Mouse (Mus musculus): Measurements from ENCODE around the gene Ap5s1.

Ap5s1 gene

DNA sequence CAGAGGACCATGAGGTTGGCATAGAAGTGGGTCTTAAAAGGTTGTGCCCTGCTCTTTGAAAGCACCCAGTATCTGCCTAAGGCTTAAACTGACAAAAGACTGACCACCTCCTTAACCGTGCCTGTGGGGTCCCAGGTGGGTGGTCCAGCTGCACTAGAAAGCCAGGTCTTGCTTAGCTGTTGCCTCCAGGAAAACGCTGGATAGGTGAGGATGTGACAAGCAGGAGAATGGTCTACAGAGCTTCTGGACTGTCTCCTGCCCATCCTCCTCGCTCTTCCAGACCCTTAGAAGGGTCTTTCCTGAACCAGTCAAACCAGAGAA is 19.3 kb upstream of the Ap5s1 start:
- no peak for DNase-seq (ENCODE audit: low spot score)

- no peak for DNase-seq (ENCODE audit: low spot score)
These were observed 18.6 kb upstream of the Ap5s1 start for GRCm38 (mm10) chr2:131188311-131188710.

DNA sequence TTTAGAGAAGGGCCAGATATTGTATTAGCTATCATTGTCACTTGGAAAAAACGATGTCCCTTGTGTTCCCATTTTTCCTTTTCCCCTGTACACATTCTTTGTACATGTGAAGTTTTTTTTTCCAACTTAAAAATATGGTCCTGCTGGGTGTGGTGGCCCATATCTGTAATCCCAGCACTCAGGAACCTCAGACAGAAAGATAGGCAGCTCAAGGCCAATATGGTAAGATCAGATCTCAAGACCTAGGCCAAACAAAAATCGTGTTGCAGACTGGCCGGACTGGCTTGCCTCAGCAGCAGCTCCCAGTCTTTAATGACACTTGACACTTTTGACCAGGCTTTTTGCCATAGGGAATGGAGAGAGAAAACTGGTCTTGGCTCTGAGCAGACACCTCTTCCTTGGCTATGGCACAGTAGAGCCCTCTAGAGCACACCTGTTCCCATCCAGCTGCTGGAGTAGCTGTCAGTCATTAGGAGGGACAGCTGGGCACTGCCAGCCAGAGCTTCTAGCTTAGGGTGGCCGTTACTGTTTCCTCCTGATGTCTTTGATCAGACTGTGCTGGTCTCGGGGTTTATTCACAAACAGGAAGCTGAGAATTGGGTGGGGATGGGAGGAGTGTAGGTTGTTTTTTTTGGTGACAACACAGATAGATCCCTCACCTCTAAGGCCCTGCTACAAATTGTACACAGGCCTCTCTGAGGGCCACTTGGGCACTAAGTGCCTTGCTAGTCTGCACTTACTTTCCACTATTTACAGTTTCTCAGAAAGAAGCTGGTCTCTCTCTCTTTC is 17.2 kb upstream of the Ap5s1 start:
- no peak for DNase-seq (ENCODE audit: low spot score)

- DNase-seq (ENCODE audit: low spot score) = no peak
These were observed 16.4 kb upstream of the Ap5s1 start for GRCm38 (mm10) chr2:131190344-131191004.

- no peak for DNase-seq (ENCODE audit: low spot score)
These were observed 15.9 kb upstream of the Ap5s1 start for GRCm38 (mm10) chr2:131191005-131191390.

DNA sequence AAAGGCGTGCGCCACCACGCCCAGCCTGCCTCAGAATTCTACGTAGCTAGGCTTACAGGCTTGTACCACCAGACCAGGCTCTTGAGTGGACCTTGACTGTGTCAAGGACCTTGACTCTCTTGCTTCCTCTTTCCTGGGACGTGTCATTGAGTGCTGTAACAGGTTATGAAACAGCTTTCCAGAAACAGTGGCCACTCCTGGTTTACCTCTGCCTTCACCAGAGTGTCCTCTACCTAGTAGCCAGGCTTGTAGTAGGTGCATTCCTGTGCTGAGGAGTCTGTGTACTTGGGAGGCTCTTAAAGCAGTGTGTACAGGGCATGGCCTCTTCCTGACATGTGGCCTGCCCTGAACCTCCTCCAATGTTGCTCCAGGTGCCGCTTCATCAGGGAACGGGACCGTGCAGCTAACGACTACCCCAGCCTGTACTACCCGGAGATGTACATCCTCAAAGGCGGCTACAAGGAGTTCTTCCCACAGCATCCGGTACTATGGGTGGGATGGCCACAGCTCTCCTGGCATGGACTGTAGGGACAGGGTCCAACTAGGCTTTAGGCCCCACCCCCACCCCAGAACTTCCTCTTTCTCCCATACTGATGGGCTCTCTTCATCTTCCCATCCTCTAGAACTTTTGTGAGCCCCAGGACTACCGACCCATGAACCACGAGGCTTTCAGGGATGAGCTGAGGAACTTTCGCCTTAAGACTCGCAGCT is 10.1 kb upstream of the Ap5s1 start:
- DNase-seq (ENCODE audit: low spot score) = no peak

- DNase-seq (ENCODE audit: low spot score) = no peak
These were observed 6.2 kb upstream of the Ap5s1 start for GRCm38 (mm10) chr2:131200710-131201109.

DNA sequence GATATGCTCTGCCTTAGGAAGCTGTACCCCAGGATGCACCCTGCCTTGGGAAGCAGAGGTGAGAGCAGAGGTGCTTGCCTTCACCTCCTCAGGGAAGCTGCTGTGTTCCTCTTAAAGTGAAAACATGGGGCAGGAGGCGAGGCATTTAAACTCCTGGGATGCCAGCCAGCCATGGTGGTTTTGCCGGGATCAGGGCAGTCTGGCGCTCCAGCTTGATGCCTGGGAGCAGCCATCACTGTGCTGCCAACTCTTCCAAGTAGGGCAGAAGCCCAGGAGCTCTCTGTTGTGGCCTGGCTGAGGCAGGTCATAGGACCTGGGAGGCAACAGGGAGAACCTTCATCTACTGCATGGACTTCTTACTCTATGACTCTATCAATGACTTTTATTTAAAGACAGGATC is 5.6 kb upstream of the Ap5s1 start:
- no peak for DNase-seq (ENCODE audit: low spot score)

DNA sequence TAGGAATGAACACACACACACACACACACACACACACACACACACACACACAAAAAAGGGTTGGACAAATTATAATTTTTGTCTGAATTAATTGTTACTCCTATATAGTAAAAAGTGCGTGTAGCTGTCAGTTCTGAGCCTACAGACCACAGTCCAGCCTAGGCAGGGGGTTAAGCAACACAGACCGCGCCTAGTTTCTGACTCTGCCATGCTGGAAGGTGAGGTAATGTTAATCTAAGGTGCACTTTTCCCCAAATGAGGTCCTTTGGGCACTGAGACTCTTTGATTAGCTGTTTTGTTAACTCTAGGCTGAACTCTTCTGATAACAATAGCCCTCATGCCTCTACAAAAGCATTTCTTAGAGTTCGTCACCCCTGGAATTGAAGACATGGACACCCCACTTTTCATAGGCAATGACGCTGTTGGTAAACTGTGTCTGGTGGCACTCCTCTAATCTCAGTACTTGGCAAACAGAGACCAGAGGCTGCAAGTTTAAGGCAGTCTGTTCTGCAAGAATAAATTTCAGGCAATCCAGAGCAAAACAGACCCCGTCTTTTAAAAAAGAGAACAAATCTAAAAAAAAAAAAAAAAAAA is 3.0 kb upstream of the Ap5s1 start:
- DNase-seq (ENCODE audit: low spot score) = peak; percentile 30

DNA sequence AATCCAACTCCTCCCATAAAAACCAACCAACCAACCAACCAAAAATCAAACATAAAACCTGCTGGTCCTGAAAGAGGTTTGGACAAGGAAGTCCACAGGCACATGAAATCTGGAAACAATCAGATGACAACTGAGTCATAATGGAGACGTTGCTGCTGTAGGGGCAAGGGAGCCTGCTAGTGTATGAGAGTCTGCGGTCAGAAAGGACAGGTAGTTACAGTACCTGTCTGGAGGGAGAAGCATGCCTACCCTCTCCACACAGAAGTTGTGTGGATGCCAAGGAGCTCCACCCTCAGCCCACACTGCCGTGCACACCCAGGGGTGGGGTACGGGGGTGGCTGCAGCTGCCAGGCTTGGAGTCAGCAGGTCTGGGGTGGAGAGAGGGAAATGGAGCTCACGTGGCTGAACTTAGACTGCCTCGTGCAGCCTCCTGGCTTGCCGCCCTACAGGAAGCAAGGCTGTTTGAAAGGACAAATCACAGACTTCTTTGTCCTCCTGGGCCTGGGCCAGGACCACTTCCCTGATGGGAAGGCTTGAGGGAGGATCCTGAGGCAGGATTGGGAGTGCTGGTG is 2.4 kb upstream of the Ap5s1 start:
- DNase-seq (ENCODE audit: low spot score) = peak; percentile 98

DNA sequence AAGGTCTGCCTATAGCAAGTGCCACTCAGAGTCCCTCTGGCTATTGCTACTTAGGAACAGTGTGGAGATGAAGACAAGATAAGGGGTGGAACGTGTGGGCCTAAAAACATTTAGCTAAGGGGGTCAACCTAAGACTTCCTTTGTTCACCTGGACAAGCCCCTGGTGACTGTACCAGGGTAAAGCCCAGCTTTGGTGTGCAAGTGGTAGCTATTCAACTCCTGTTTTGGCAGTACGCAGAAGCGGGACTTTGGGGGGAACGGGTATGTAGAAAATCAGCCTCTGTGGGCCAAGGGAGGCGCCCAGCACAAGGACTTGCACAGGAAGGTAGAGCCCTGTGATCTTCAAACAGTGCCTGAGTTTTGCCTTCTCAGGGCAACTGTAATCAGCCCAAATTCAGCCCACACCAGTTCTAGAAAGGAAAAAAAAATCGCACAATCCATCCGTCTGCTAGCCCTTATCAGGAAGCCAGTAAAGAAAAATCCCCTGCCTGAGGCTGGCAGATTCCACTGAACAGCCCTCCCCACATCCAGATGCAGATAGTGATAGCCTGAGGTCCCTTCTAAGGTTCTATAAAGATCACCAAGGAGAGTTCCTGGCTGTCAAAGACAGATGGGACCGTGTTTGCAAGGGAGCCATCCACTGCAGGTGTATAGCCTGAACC is 1.2 kb upstream of the Ap5s1 start:
- DNase-seq (ENCODE audit: low spot score) = no peak

- DNase-seq (ENCODE audit: low spot score) = no peak
These were observed 1.5 kb downstream of the Ap5s1 start for GRCm38 (mm10) chr2:131208356-131208755.

DNA sequence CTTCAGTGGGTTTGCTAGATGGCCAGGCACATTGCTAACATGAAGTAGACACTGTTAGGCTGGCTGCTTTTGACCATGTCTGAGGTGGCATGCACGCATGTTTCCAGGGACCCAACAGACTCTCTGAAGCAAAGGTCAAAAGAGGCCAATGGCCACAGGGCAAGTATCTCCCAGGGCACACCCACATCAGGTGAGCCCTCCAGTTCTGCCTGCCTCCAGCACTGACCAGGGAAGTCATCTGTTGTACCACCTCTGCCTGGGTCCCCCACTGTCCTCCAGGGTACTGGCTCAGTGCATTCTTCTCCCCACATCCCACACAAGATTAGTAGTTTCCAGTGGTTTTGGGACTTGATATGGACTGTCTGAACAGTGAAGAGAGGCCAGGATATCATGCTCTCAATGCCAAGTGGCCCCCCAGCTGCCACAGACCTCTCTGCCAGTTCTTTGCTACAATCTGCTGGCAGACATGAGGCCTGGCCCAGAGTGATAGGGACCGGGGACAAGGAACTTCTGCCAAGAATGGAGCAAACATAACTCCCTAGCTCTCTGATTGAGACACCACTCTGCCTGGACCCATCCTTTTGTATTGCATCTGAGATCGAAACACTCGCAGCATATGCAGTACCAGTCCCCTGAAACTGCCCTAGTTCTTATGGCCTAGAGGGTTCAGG is 2.4 kb downstream of the Ap5s1 start:
- no peak for DNase-seq (ENCODE audit: low spot score)

GRCm38 (mm10) chr2:131209969-131210792 is 3.3 kb downstream of the Ap5s1 start:
- DNase-seq (ENCODE audit: low spot score) = peak; percentile 97

DNA sequence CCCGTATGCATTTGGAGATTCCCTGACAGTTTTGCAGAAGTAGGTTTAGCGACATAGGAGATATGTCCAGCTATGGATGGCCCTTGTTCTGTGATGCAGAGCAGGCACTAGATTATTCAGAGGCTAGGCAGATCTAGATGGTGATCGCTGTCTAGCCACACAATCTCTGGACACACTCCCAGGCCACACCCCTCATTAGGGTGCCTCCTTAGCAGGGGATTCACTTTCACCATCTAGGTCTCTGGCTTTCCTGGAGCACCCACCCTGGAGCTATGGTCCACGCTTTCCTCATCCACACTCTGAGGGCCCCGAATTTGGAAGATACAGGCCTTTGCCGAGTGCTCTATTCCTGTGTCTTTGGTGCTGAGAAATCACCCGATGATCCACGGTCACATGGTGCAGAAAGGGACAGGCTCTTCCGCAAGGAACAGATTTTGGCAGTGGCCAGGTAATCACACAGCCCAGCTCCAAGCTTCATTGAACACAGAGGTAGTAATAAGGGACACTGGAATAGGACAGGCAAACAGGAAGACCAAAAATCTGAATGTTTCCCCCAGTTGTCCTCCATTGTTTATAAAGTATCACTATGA is 4.2 kb downstream of the Ap5s1 start:
- peak; percentile 35 for DNase-seq (ENCODE audit: low spot score)

- no peak for DNase-seq (ENCODE audit: low spot score)
These were observed 6.9 kb downstream of the Ap5s1 start for GRCm38 (mm10) chr2:131213773-131214172.

GRCm38 (mm10) chr2:131215941-131216858 is 9.3 kb downstream of the Ap5s1 start:
- DNase-seq (ENCODE audit: low spot score) = no peak

DNA sequence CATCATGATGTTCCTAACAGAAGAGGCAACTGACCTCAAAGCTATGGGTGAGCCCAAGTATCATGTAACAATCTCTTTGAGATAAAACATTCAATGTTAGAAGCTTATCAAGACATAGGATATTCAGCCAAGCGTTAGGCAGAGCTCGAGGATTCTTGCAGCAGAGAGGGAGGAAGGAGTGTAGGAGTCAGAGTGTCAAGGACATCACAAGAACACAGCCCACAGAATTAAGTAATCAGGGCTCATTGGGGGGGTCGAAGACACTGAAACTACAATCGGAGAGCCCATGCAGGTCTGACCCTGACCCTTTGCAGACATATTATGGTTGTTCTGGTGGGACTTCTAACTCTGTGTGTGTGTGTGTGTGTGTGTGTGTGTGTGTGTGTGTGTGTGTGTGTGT is 13.2 kb downstream of the Ap5s1 start:
- no peak for DNase-seq (ENCODE audit: low spot score)
